Mouse (Mus musculus) thymus, postnatal 14 days (tissue): ENCODE measurements around the gene Inf2.

ENCODE experiments used
- DNase-seq: peaks from one replicate; pipeline ENCODE4 v3.0.0; 2021

Gene Inf2

GRCm38 (mm10) chr12:112628197-112628596 is 39.6 kb downstream of the Inf2 start:
- no peak for DNase-seq

GRCm38 (mm10) chr12:112628928-112629721 is 40.5 kb downstream of the Inf2 start:
- peak; percentile 83 for DNase-seq

- no peak for DNase-seq
These were observed 41.4 kb downstream of the Inf2 start for GRCm38 (mm10) chr12:112630029-112630428.

GRCm38 (mm10) chr12:112630796-112631195 is 42.2 kb downstream of the Inf2 start:
- DNase-seq: no peak

DNA sequence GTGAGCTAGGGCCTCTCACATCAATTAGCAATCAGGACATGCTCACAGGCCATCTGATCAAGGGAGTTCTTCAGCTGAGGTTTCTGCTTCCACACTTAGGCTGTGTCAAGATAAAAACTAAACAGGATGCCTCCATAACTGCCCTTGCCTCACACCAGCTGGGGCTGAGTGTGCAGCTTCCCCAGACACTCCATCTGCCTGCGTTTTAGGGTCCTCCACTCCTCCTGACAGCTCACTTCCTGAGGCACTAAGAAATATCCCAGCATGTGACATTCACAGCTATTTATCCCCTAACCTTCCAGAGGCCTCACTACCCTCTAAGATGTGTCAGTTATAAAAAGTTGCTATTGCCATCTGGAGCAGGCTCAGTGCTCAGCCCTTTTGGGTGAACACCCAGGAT is 42.9 kb downstream of the Inf2 start:
- no peak for DNase-seq

DNA sequence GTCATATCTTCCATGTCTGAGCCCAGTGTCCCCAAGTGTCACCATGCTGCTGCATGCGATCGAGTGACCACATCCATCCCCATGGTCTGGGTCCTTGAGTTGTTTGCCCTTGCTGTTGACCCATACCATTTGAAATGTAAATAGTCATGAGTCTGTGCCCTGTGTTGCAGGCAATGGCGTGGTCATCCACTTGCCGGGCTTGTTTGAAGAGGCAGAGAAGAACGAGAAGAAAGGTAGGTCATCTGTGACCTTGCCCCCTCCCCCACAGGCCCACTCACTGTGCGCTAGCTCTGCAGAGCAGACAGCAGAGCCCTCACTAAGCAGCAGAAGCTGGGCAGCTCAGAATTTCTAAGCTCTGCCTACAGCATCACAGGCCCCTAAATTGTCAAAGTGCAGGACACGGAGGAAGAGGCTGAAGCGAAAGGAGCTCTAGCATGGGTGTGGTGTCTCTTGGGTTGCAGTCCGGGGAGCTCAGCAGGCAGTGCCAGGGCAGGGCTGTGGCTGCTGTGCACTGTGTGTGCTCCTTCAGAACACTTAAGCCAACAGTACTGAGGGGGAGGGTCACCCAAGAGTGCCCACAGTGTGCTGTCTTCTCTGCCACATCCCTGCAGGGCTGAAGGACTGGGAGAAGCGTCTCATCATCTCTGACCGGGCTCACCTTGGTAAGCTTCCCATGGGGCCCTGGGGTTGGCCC is 43.6 kb downstream of the Inf2 start:
- no peak for DNase-seq

- no peak for DNase-seq
These were observed 44.3 kb downstream of the Inf2 start for GRCm38 (mm10) chr12:112632907-112633306.

GRCm38 (mm10) chr12:112633686-112634085 is 45.1 kb downstream of the Inf2 start:
- DNase-seq: peak; percentile 35

GRCm38 (mm10) chr12:112639526-112639925 is 50.9 kb downstream of the Inf2 start:
- DNase-seq: peak; percentile 55

DNA sequence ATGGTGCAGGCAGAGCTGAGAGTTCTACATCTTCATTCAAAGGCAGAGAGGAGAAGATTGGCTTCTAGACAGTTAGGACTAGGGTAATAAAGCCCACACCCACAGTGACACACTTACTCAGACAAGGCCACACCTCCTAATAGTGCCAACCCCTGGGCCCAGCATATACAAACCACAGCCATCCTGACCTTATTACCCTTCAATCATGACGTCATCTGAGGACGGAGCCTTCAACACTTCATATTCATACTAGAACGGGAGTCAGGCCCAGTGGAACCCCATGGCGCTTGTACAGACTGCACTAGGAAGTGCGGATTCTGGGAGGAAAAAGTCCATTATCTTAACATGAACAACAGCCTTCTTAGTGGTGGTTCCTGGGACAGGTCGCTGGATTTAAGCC is 54.5 kb downstream of the Inf2 start:
- DNase-seq: no peak

DNA sequence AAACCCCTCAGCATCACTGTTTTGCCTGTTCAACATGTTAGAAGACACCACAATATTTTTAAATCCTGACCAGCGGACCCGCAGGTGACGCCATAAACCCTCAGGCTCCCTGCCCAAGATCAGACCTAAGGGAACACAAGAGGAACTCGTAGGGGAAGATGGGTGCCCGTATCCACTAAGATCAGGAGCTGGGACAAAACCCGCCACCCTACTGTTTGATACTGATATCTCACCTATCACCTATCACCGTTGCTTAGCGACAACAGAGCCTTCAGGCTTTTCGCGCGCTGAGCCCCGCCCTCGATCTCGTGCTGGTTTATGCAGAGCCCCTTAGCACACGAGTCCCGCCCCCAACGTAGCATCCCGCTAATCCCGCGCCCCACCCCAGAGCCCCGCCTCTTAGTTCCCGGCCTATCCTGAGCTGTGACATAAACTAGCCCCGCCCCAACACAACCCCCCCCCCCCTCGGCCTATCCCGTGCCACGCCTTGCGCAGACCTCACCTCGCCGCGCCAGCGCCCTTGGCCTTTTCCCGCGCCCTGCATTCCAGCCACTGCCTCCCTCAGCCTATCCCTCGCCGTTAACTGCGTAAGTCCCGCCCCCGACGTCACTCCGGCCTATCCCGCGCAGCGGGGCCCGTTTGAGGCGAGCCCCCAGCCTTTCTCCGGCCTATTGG is 55.7 kb downstream of the Inf2 start, which contains the start of gene Siva1:
Siva1 (plus strand) TSS at position 500 of the 675 bp plus-strand sequence.
- peak; percentile 99 for DNase-seq

GRCm38 (mm10) chr12:112644855-112645506 is 56.4 kb downstream of the Inf2 start:
- peak; percentile 61 for DNase-seq

DNA sequence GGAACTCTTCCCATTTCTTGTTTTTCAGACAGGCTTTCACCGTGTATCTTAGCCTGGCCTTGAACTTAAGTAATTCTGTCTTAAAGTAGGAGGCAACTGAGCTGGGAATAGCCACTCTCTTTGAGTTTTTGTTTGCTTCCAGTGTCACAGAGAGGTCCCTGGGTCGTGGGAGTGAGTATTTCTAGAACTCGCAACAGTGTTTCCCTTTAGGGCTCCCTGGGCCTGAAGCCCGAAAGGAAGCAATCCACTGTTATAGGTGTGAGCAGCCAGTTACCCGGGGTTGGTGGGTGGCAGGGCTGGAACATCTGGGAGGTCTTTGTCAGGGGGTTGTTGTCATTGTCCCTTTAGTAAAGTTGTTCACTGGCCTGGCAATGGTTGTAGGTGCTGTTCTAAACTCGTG is 57.6 kb downstream of the Inf2 start:
- DNase-seq: no peak

GRCm38 (mm10) chr12:112648081-112648480 is 59.5 kb downstream of the Inf2 start:
- DNase-seq: no peak

- no peak for DNase-seq
These were observed 63.3 kb downstream of the Inf2 start for GRCm38 (mm10) chr12:112651778-112652439.

DNA sequence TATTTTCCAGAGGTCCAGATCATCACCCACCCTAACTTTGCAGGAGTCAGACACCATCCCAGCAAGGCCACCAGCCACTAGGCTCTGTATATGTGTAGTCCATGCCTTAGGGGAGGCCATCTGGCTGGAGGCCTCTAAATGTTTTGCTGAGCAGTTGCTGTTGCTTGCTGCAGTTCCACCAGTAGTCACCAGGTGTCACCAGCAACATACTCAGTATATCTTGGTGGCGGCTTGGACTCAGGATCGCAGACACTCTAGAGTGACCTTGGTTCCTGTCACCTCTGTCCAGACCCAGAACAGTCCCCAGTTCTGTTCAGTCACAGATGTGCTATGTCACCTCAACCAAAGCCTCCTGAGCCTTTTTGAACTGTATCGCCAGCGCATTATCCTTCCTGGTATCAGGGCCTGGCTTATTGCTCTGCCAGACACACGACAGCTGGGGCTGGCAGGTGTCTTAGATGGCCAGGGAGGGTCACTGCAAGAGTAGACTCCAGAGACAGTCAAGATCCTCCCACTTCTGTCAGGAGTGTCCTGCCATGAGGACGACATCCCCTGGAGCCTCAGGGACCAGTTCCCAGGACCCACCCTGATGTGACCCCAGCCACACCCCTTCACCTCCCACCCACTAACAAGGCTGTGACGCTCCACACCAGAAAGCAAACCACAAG is 64.7 kb downstream of the Inf2 start:
- peak; percentile 82 for DNase-seq

DNA sequence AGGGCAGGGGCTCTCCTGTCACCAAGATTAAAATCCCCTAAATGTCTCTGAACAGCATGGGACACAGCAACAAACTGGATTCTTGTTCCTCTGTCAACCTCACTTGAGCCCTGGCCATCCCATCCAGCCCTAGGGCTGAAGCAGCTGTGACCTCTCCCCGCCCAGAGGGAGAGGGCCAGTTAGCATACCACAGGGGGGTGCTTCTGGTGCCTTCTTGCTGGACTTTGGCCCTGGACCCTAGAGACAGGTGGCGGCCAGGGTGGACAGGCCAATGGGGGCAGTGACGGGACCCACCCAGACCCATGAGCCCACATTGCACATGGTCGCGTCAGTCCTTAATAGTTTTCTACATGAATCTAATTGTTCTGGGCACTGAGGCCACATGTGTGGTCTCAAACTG is 65.5 kb downstream of the Inf2 start:
- DNase-seq: no peak

GRCm38 (mm10) chr12:112658619-112659018 is 70.0 kb downstream of the Inf2 start:
- no peak for DNase-seq

GRCm38 (mm10) chr12:112659109-112659508 is 70.5 kb downstream of the Inf2 start:
- peak; percentile 71 for DNase-seq

GRCm38 (mm10) chr12:112660576-112661326 is 72.2 kb downstream of the Inf2 start:
- DNase-seq: no peak

DNA sequence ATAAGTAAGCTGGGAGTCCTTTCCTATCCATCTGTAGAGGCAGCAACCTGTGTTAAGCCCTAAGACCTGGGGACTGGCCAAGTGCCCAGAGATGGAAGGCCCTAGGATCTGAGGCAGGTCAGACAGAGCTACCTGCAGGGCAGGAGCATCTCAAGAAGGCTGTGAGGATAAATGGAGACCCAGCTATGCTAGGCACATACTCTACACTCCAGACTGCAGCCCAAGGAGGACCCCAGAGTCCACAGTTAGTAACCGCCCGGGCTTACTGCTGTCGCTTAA is 72.7 kb downstream of the Inf2 start:
- no peak for DNase-seq

GRCm38 (mm10) chr12:112661851-112662250 is 73.3 kb downstream of the Inf2 start:
- DNase-seq: no peak
